Mouse (Mus musculus) CH12.LX (cell line): ENCODE data around the gene Sirt4.

Source experiments
- CHD2 ChIP-seq: IDR thresholded peaks from 2 replicates; pipeline ENCODE4 v1.6.1; 2011; ENCODE audit warnings: low read length, improper control_type of control experiment
- ELF1 ChIP-seq: IDR thresholded peaks from 2 replicates; pipeline ENCODE4 v1.6.1; 2014; ENCODE audit warnings: low read depth, mild to moderate bottlenecking, inconsistent platforms, low read length, improper control_type of control experiment
- EP300 ChIP-seq: IDR thresholded peaks from 2 replicates; pipeline ENCODE4 v1.6.1; 2011; ENCODE audit warnings: low read length, improper control_type of control experiment
- MAFK ChIP-seq: IDR thresholded peaks from 2 replicates; pipeline ENCODE4 v1.6.1; 2011; ENCODE audit warnings: low read length, improper control_type of control experiment; ENCODE audit not compliant: insufficient replicate concordance
- POLR2A ChIP-seq: IDR thresholded peaks from 2 replicates; pipeline ENCODE4 v1.6.1; 2011; ENCODE audit warnings: low read depth, mild to moderate bottlenecking, improper control_type of control experiment, low read length
- USF1 ChIP-seq: IDR thresholded peaks from 2 replicates; pipeline ENCODE4 v1.6.1; 2014; ENCODE audit warnings: low read depth, mild to moderate bottlenecking, inconsistent platforms, low read length, improper control_type of control experiment
- ZKSCAN1 ChIP-seq: IDR thresholded peaks from 2 replicates; pipeline ENCODE4 v1.6.1; 2012; ENCODE audit warnings: low read depth, inconsistent platforms, low read length, improper control_type of control experiment, borderline replicate concordance

DNA sequence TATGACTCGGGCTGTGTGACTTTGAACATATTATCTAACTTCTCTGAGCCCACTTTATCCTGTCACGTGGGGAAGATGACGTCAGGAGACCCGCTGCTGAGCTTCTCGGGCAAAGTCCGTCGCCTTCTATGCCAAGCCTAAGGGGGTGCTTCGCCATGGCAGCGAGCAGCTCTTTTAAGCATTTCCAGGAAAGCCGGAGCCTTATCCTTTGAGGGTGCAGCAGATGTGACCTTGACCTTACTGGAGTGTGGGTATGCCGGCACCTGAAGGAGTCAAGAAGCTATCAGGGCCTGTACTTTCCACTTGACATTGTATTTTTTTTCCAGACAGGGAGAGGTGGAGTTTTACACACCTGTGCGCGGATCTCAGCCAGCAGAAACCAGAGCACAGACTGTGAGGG is 25.6 kb downstream of the Sirt4 start:
- no peak for TF ChIP-seq CHD2
- no peak for TF ChIP-seq POLR2A
- no peak for TF ChIP-seq ELF1
- TF ChIP-seq ZKSCAN1, result no peak
- no peak for TF ChIP-seq MAFK
- no peak for TF ChIP-seq EP300
- TF ChIP-seq USF1, result no peak
